Mouse (Mus musculus) myocyte (in vitro differentiated cells): Measurements from ENCODE around the gene Gm11273. TPM values are rescaled to one million over a fixed set of nuclear protein-coding genes. Genes with fewer than 3 reads are reported as not detected.
A peak's percentile ranks its signal among the peaks of the same experiment; 100 is the strongest.

Experiments
- H3K27me3 ChIP-seq: one replicate; pipeline ENCODE4 v1.6.1; 2011; ENCODE audit not compliant: control insufficient read depth, insufficient read depth, insufficient read length
- H3K36me3 ChIP-seq: one replicate; pipeline ENCODE4 v1.6.1; 2011; ENCODE audit not compliant: control insufficient read depth, insufficient read depth
- H3K4me2 ChIP-seq: one replicate; pipeline ENCODE4 v1.6.1; 2011; ENCODE audit warnings: low read depth, control low read depth
- H3K4me3 ChIP-seq: one replicate; pipeline ENCODE4 v1.5.1; 2011; ENCODE audit warnings: mild to moderate bottlenecking, control low read depth, moderate library complexity
- H3K79me2 ChIP-seq: one replicate; pipeline ENCODE4 v1.6.1; 2011; ENCODE audit not compliant: control insufficient read depth, insufficient read depth
- H3ac ChIP-seq: one replicate; pipeline ENCODE4 v1.6.1; 2011; ENCODE audit not compliant: control insufficient read depth, insufficient read length
- CEBPB ChIP-seq: IDR thresholded peaks from 2 replicates; pipeline ENCODE4 v1.6.1; 2011; ENCODE audit warnings: mild to moderate bottlenecking, moderate library complexity; ENCODE audit not compliant: poor library complexity, insufficient read depth, severe bottlenecking
- E2F4 ChIP-seq: IDR thresholded peaks from one replicate; pipeline ENCODE4 v1.6.1; 2011; ENCODE audit warnings: mild to moderate bottlenecking, control low read depth, moderate library complexity; ENCODE audit not compliant: insufficient read depth
- MAX ChIP-seq: IDR thresholded peaks from one replicate; pipeline ENCODE4 v1.6.1; 2011; ENCODE audit warnings: low read depth, mild to moderate bottlenecking, control low read depth
- MYOD1 ChIP-seq, 3 experiments: IDR thresholded peaks; one replicate each; pipeline ENCODE4 v1.6.1; 2011; ENCODE audit warnings: control low read depth in 2 of 3, low read depth in 2 of 3, mild to moderate bottlenecking in 2 of 3, moderate library complexity in 1 of 3; ENCODE audit not compliant: insufficient read length in 2 of 3, control insufficient read depth in 1 of 3
- MYOG ChIP-seq, 3 experiments: IDR thresholded peaks; one replicate each; pipeline ENCODE4 v1.6.1; 2011; ENCODE audit warnings: control low read depth in 2 of 3, low read depth in 2 of 3, mild to moderate bottlenecking in 2 of 3; ENCODE audit not compliant: insufficient read length in 2 of 3, control insufficient read depth in 1 of 3, insufficient read depth in 1 of 3
- POLR2A ChIP-seq: IDR thresholded peaks from one replicate; pipeline ENCODE4 v1.6.1; 2011; ENCODE audit warnings: low read depth, mild to moderate bottlenecking, control low read depth, moderate library complexity; ENCODE audit not compliant: insufficient read length
- POLR2AphosphoS2 ChIP-seq: IDR thresholded peaks from one replicate; pipeline ENCODE4 v1.6.1; 2011; ENCODE audit warnings: low read depth, control low read depth; ENCODE audit not compliant: insufficient read length
- REST ChIP-seq: IDR thresholded peaks from one replicate; pipeline ENCODE4 v1.6.1; 2011; ENCODE audit warnings: mild to moderate bottlenecking, control low read depth, moderate library complexity; ENCODE audit not compliant: insufficient read depth, insufficient read length
- SRF ChIP-seq: IDR thresholded peaks from one replicate; pipeline ENCODE4 v1.6.1; 2011; ENCODE audit warnings: low read depth; ENCODE audit not compliant: control insufficient read depth, insufficient read length
- TCF12 ChIP-seq: IDR thresholded peaks from one replicate; pipeline ENCODE4 v1.6.1; 2011; ENCODE audit warnings: mild to moderate bottlenecking, control low read depth; ENCODE audit not compliant: poor library complexity, insufficient read depth, severe bottlenecking
- TCF3 ChIP-seq: IDR thresholded peaks from one replicate; pipeline ENCODE4 v1.6.1; 2011; ENCODE audit warnings: low read depth, control low read depth; ENCODE audit not compliant: insufficient read length
- USF1 ChIP-seq: IDR thresholded peaks from one replicate; pipeline ENCODE4 v1.6.1; 2011; ENCODE audit warnings: low read depth, mild to moderate bottlenecking, control low read depth, moderate library complexity
- polyA plus RNA-seq: library from polyadenylated mRNA; unstranded; fragments of >200 nt; fragmentation: generic; extraction: Trizol; gene quantifications from one replicate; pipeline ENCODE4 v1.2.1, GENCODE M21; 2012; ENCODE audit warnings: missing spikeins

Gm11273 gene
- polyA plus RNA-seq, 1 experiment = 29.0 TPM

DNA sequence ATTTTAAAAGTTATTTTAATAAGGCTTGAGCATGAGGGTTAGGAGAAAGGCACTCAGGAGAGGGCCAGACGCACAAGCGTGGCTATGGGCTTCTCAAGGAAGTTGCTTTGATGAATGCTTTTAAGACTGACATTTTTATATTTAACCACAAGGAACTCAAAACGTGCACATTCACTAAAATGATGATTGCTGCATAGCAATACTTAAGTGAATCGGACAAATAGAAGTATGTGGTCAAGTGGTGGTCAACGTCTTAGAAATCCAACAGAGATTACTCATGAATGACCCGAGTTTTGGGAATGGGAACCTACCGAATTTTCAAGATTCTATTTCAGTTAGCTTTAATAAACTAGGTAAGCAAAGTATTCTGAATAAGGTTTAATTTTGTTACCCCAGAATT is 28.9 kb upstream of the Gm11273 start:
- Histone ChIP-seq H3K4me3 (peak overlapping the region; percentile 49), H3ac (peak overlapping the region; percentile 70), H3K27me3 (no peaks in the 10 kb centered on the region), H3K79me2 (peaks cover 10% of the 10 kb centered on the region), H3K4me2 (peak overlapping the region; percentile 77), H3K36me3 (peaks cover 13% of the 10 kb centered on the region)
- TF ChIP-seq MYOD1 (IDR thresholded peaks at IDR 0.05; ENCODE audit: control insufficient read depth in 1 of 3, insufficient read length in 2 of 3, low read depth in 2 of 3) = no peak
- TF ChIP-seq MYOG (IDR thresholded peaks at IDR 0.05; ENCODE audit: control insufficient read depth in 1 of 3, insufficient read depth in 1 of 3, insufficient read length in 2 of 3, low read depth in 2 of 3) = no peak
- TF ChIP-seq TCF12 = no peak
- no peak for TF ChIP-seq POLR2AphosphoS2
- no peak for TF ChIP-seq USF1

DNA sequence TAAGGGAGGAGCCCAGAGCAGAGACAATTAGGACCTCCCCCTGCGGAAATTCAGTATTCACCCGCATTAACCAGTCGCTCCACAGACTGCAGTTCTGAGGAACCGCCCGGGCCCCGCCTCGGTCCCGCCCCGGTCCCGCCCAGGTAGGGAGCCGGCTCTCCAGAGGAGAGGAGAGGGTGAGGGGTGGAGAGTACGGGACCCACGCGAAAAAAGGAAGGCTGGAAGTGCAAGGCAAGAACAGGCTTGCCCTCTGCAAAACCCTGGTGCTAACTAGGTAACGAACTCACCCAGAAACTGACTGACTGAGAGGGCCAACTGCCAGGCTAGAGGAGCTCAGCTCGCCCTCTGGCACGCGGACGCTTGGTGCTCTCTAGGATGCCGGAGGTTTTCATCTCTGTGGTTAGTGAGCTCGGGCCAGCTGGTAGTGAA is 5.0 kb upstream of the Gm11273 start:
- Histone ChIP-seq H3K79me2 (no peaks in the 10 kb centered on the region), H3K4me3 (peak overlapping the region; percentile 39), H3ac (no peak overlapping the region), H3K27me3 (no peaks in the 10 kb centered on the region), H3K4me2 (peak overlapping the region; percentile 91), H3K36me3 (no peaks in the 10 kb centered on the region)
- TF ChIP-seq REST = no peak
- TF ChIP-seq TCF3 = no peak
- TF ChIP-seq POLR2AphosphoS2 = peak; percentile 74
- no peak for TF ChIP-seq TCF12
- TF ChIP-seq MYOD1 (IDR thresholded peaks at IDR 0.05; ENCODE audit: control insufficient read depth in 1 of 3, insufficient read length in 2 of 3, low read depth in 2 of 3) = peak in 2 of 3 experiments; percentile 23 to 33
- TF ChIP-seq MAX = no peak
- TF ChIP-seq CEBPB = no peak
- no peak for TF ChIP-seq E2F4
- no peak for TF ChIP-seq USF1
- TF ChIP-seq POLR2A = peak; percentile 74
- peak in 1 of 3 experiments; percentile 44 for TF ChIP-seq MYOG (IDR thresholded peaks at IDR 0.05; ENCODE audit: control insufficient read depth in 1 of 3, insufficient read depth in 1 of 3, insufficient read length in 2 of 3, low read depth in 2 of 3)

- H3K4me2 ChIP-seq = no peak overlapping the region
- H3K79me2 ChIP-seq = no peaks in the 10 kb centered on the region
- H3ac ChIP-seq = no peak overlapping the region
- no peaks in the 10 kb centered on the region for H3K27me3 ChIP-seq
- TF ChIP-seq REST = no peak
- TF ChIP-seq MYOG (IDR thresholded peaks at IDR 0.05; ENCODE audit: control insufficient read depth in 1 of 3, insufficient read depth in 1 of 3, insufficient read length in 2 of 3, low read depth in 2 of 3) = no peak
- TF ChIP-seq TCF3 = no peak
- TF ChIP-seq SRF = no peak
- TF ChIP-seq MYOD1 (IDR thresholded peaks at IDR 0.05; ENCODE audit: control insufficient read depth in 1 of 3, insufficient read length in 2 of 3, low read depth in 2 of 3) = no peak
- TF ChIP-seq MAX = no peak
- no peak for TF ChIP-seq CEBPB
- no peak for TF ChIP-seq POLR2A
- TF ChIP-seq USF1 = no peak
- TF ChIP-seq TCF12 = no peak
- no peak for TF ChIP-seq E2F4
- TF ChIP-seq POLR2AphosphoS2 = no peak
- no peaks in the 10 kb centered on the region for H3K36me3 ChIP-seq
- no peak overlapping the region for H3K4me3 ChIP-seq
Observed at GRCm38 (mm10) chr13:21502296-21502695, 1.1 kb upstream of the Gm11273 start.

- H3ac ChIP-seq = no peak within 1 kb of the TSS
- no peaks in the 10 kb centered on the region for H3K79me2 ChIP-seq
- H3K36me3 ChIP-seq = no peaks in the 10 kb centered on the region
- no peak within 1 kb of the TSS for H3K4me3 ChIP-seq
- no peaks in the 10 kb centered on the region for H3K27me3 ChIP-seq
- H3K4me2 ChIP-seq = no peak within 1 kb of the TSS
- TF ChIP-seq MYOG (IDR thresholded peaks at IDR 0.05; ENCODE audit: control insufficient read depth in 1 of 3, insufficient read depth in 1 of 3, insufficient read length in 2 of 3, low read depth in 2 of 3) (no peak), MAX (no peak), E2F4 (no peak), REST (no peak), MYOD1 (IDR thresholded peaks at IDR 0.05; ENCODE audit: control insufficient read depth in 1 of 3, insufficient read length in 2 of 3, low read depth in 2 of 3) (no peak), USF1 (no peak), POLR2A (no peak), SRF (no peak), POLR2AphosphoS2 (no peak), TCF12 (no peak), TCF3 (no peak), CEBPB (no peak)
Observed at GRCm38 (mm10) chr13:21495080-21495479, 6.1 kb downstream of the Gm11273 start, which contains the start of gene AK157302. AK157302 (plus strand) TSS chr13:21495223.

DNA sequence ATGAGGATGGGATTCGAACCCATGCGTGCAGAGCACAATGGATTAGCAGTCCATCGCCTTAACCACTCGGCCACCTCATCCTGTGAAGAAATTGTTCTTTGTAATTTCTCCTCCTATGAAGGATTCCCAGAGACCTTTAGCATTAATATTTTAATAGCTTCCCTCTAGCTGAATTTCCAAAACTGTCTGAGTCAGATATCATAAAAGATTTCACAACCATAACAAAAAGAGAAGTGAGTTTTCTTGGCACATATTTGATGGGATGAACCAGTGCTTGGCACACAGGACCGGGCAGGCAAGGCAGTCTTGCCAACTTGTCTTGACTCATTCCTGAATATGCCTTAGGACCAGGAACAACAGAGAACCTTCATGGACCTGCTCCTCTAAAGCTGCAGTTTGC is 8.4 kb downstream of the Gm11273 start:
- no peak for TF ChIP-seq MYOD1 (IDR thresholded peaks at IDR 0.05; ENCODE audit: control insufficient read depth in 1 of 3, insufficient read length in 2 of 3, low read depth in 2 of 3)
- TF ChIP-seq CEBPB = 0 out of 2 replicates have a peak, but pooled peaks have one; percentile 9
- TF ChIP-seq TCF12 = no peak
- no peak overlapping the region for H3K4me2 ChIP-seq
- no peaks in the 10 kb centered on the region for H3K79me2 ChIP-seq
- H3ac ChIP-seq = no peak overlapping the region
- H3K27me3 ChIP-seq = no peaks in the 10 kb centered on the region
- no peak overlapping the region for H3K4me3 ChIP-seq
- no peaks in the 10 kb centered on the region for H3K36me3 ChIP-seq
